Mouse (Mus musculus) embryo, embryonic 11 days (tissue): ENCODE results near the gene Ubp1.

ENCODE experiments used
- DNase-seq: peaks from one replicate; pipeline ENCODE4 v3.0.0-alpha.2; 2015

Ubp1 gene

DNA sequence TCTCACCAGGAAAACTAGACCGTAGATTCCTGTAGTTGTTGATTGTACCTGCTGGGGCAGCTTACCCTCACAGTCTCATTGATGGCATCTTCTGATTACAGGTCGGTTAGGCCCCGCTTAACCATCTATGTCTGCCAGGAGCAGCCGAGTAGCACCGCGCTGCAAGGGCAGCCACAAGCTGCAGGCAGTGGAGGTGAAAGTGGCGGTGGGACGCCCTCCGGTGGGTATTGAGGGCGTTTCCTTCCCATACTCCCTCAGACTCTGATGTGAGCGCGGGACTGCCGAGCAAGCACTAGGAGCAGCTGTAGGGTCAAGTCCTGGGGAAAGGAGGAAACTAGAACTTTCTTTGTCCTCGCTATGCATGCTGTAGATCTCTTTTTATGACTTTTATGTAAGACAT is 39.3 kb downstream of the Ubp1 start:
- no peak for DNase-seq

DNA sequence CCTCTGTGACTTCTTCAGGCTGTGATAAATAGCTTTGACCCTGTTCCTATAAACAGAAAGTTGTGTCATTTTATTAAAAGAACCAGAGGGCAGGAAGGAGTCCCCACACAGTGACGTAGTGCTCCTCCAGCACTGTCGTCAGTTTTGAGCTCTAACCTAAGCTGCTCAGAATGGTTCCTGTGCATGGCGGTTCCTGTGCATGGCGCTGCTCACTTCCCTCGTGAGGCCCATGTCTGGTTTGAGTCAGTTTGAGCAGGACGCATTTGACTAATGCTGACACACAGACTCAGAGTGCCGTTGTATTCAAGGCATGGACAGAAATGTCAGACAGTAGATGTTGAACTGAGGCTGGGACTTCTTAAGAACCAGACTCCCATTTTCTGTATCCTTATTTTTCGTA is 40.9 kb downstream of the Ubp1 start:
- DNase-seq = no peak

DNA sequence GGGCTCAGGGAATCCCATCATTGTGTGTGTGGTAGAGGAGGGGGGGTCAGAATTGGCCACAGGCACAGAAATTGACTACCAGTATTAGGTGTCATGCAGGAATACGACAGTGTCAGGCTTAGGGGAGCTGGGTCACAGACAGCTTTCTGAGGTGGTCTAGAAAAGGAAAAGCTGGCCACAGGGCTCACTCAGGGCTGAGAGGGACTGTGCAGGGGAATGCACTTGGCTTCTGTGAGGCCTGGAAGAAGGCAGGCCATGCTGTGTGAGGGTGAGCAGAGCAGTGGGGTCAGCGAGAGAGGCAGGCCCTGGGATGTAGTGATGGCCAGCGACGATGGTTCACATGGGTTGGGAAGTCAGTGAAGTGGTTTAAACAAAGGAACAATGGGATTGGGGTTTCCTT is 43.1 kb downstream of the Ubp1 start:
- DNase-seq = no peak

DNA sequence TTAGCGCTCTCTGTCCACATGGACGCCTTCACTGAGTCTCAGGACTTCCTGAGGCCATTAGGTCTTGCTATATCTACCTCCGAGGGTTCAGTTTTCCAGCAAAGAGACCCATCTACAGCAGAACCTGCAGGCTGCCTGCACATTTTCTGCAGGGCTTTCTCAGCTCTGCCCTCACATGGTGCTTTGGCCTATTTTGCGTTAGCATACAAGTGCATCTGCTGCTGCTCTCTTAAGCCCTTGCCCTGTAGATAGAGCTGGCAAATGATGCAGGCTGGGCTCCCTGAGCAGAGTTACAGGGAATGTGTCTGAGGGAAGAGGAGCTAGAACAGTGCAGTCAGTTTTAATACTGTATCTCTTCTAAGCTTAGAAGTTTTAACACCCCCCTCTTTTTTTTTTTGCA is 44.2 kb downstream of the Ubp1 start:
- no peak for DNase-seq

GRCm38 (mm10) chr9:113975442-113975841 is 44.7 kb downstream of the Ubp1 start:
- DNase-seq = no peak

GRCm38 (mm10) chr9:113976264-113976663 is 45.5 kb downstream of the Ubp1 start:
- no peak for DNase-seq

DNA sequence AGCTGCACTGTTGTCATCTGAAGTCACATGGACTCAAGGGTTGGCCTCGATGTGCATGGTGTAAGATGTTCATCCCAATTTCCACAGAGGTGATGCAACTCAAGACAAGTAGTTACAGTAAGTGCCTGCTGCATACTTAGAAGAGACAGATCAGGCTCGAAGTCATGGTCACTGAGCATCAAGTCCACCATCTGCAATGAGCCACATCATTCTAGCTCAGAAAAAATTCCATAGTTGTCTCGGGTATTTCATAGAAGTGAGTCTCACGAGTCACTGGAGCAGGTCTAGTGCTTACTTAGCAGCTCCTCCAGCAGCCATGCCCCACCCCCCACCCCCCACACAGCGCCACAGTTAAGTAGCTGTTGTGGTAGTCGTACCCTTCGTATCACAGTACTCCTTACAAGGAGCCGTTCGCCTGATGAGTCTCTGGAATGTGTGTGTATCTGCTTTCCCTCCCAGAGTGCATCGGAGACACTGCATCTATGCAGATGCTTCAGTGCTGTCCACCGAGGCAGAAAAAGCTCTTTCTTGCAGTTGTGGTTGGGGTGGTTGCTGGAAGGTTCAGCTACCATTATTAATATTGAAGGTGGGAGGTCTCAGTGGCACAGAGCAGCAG is 46.6 kb downstream of the Ubp1 start:
- DNase-seq = no peak

DNA sequence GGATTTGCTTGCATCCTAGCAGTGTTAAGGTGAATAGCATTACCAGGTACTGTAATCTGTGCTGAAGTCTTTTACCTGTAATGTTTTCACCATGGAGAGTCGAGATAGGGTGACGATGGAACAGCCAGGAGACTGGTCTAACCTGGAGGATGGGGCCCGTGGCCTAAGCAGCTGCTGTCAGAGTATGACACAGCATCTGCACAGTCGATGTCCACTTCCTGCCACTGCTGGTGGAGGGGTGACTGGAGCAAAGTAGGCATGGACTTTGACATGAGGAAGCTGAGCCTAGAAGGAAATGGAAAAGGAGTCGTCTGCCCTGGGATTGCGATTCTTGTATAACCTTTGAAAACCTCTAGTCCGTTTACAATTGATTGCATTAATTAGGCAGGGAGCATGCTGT is 47.9 kb downstream of the Ubp1 start:
- no peak for DNase-seq

DNA sequence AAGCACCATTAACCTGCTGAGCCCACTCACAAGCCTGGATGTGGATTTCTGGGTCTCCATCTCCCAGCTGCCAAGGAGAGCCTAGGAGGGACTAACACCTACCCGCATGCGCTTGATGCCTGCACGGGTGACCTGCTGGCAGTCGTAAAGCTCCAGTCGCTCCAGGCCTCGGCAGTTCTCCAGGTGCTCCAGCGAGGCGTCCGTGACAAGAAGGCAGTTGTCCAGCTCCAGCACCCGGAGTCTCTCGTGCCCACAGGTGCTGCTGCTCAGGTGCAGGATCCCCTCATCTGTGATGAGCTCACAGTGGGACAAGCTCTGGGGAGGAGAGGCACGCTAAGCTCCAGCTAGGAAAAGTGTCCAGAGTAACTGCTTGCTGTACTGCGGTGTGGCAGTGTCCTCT is 48.6 kb downstream of the Ubp1 start:
- DNase-seq = no peak

DNA sequence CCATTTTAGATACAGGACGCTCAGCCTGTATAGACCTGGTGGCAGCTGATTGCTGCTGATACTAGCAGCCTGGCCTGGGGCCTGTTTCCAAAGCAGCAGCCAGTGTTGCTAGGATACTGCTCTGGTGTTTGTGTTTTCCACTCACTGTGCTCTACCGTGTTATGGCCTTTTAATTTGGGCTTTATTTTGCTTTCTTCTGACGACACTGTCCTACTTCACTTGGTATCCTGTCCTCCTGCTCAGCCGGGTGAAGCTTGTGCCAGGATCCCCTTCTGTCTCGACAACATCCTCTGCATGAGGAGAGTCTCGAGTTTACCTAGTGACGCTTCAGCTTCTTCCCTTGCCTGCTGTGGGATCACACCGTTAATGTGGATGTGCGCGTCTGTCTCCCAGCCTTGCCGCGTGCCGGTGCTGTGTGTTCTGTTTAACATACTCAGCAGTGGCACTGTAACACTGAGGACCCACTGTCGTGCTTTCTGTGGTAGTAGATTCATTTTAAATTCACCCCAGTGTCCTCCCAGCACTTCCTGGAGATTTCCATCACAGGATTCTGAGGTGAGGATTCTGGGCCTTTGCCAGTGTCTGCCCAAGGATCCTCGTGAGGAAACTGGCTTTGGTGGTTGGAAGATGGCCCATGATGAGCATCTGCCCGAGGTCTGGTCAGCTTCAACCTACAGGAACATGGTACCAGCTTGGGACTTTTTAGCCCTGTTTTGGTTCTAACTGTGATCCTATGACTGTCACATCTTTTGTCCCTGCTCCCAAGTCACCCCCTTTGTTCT is 50.6 kb downstream of the Ubp1 start:
- peak; percentile 22 for DNase-seq

DNA sequence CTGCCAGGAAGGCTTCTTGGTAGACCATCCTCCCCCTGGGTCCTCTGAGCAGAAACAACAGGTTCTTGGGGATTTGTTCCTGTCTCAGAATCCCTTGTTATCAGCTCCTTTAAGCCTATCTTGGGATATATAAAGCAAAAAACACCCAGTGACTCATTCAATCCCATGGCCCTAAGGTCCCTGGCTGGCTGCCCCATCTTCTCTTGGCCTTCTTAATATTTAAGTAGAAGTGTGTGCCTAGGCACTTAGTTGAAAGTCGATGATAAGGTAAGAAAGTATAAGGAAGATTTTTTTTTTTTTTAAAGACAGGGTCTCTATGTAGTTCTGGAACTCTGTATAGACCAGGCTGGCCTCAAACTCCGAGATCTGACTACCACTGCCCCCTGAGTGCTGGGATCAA is 51.7 kb downstream of the Ubp1 start:
- DNase-seq = no peak

DNA sequence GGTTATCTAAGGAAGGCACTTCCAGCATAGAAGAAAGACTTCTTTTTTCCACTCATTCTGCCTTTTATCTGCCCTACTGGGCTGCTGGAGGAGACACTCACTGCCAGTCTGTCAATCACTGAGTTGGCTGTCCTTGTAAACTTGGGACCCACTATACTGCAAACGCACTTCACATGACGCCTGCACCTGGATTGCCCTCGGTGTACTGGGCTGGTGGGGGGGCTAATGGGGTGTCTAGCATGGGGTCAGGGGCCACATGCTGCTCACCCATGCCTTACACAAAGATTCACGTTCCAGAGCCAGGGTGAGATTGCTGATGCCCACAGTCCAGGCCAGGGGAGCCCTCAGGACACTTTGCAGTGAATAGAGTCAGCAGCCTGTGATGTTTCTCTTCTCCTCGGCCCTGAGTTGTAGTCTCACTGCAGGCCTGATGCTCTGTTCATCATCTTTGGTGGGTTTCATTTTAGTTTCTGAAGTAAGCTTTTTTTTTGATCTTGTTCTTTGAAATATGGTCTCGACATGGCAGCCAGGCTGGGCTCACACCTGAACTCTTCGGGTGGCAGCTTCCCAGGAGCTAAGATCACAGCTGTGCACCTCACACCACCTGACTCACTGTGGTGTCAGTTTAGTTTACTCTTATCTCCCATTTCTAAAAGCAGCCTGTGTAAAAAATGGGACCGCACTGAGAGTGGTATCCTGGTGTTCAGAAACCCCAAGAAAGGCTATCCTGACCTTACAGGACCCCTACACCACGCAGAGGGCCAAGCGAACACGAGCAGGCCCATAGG is 52.3 kb downstream of the Ubp1 start:
- DNase-seq = no peak

DNA sequence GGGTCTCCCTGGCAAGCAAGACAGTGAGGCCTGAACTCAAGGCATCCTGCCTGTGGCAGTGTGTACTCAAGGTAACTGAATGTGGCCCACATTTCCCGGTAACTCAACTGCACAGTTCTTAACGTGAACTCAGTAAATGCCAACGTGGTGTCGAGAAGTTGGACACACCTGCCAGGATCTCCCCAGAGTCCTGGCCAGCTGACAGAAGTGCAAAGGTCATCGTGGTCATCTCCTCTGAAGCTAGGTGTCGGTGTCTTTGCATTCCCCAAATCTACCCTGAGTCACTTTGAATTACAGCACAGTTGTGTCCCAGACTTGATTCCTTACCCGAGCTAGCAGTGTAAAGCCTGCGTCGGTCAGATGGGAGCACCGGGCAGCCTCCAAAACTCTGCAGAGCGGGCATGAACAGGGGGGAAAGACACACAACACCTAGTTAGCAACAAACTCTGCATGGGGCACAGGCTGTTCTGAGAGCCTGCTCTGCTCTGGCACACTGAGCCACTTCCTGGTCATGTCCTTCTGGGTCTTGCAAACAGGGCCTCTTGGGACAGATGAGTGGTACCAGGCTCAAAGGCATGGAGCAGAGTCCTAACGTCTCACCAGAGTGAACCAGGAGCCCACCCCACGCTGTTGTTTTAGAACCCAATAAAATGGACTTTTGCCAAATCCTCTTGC is 54.3 kb downstream of the Ubp1 start:
- DNase-seq = no peak

DNA sequence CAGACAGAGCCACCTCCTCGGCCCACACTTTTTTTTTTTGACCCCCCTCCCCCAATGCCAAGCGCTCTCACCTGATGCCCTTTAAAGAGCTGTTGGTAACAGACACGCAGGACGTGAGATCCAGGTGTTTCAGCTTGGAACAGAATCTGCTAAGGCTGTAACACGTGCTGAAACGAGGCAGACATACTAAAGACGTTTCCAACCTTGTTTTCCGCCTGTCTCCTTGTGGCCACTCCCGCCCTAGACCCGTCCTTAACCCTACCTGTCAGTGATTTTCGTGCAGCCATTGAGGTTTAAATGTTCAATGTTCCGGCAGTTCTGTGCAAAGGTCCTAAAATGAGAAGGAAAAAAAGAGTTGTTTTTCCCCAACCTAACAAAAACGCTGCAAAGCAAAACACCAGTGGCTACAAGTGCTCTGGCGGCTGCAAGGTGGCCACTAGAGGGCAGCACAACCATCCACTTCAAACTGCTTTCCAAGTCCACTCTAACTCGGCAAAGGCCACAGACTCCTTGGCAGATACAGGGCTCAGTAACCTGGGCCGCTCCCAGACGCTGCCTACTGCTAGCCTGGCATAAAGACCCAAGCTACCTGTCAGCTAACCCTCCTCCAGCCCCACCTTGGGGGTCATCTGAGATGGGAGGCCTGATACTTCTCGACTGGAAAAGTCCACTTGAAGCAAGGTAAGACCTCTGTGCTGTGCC is 60.0 kb downstream of the Ubp1 start:
- DNase-seq = peak; percentile 88

DNA sequence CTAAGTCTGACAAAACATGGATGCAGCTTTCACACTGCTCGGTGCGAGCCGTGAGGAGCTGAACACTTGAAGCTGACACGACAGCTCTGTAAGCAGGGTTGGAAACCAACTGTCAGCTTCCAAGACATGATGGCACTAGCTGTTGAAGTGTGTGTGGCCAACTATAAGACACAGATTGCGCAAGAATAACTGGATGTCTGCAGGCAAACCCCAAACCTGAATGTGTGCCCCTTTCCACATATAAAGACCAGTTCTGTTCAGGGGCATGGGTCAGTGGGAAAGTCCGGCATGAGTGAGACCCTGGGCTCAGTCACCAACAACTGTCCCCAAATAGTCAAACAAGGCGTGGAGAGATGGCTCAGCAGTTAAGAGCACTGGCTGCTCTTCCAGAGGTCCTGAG is 62.1 kb downstream of the Ubp1 start:
- no peak for DNase-seq

DNA sequence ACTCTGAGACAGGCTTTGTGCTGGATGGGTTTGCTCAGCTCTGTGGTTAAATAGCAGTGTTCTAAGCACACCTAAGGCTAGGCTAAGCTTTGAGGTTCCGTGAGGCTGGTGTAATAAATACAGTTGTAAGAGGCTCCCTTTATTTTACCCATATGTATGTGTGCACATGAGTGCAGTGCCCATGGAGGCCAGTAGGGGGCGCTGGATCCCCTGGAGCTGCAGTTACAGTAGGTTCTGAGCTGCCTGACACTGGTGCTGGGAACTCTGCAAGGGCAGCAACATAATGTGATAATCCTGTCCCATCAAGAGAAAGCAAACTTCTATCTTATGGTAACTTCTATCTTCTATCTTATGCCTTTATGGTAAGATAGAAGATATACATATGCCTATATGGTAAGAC is 67.6 kb downstream of the Ubp1 start:
- no peak for DNase-seq

- DNase-seq = no peak
Measured at GRCm38 (mm10) chr9:114006801-114007200, 76.1 kb downstream of the Ubp1 start.

GRCm38 (mm10) chr9:114007850-114008350 is 77.2 kb downstream of the Ubp1 start:
- DNase-seq = no peak

GRCm38 (mm10) chr9:114009526-114009925 is 78.8 kb downstream of the Ubp1 start:
- peak; percentile 32 for DNase-seq

- DNase-seq = no peak
Measured at GRCm38 (mm10) chr9:114011203-114011602, 80.5 kb downstream of the Ubp1 start.

- no peak for DNase-seq
Measured at GRCm38 (mm10) chr9:114014034-114014433, 83.3 kb downstream of the Ubp1 start.

DNA sequence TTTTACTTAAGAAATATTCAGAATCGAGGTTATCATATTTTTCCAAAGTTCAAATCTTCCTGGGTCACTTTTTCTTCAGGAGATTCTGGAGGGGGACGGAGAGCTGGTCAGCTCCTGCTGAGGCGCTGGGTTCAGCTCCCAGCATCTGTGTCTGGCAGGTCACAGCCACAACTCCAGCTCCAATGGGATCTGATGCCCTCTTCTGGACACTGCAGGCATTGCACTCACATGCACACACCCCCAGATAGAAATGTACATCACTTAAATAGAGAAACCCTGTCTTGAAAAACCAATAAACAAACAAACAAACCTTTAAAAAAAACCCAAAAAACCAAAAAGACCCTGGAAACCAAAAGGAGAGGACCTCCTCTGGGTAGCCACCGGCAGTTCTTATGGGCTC is 85.0 kb downstream of the Ubp1 start:
- DNase-seq = no peak

- no peak for DNase-seq
Measured at GRCm38 (mm10) chr9:114016402-114016801, 85.7 kb downstream of the Ubp1 start.
